Mouse (Mus musculus) stomach, postnatal 0 days (tissue): ENCODE measurements around the gene Hrnr.

Source experiments
- CTCF ChIP-seq: IDR thresholded peaks from 2 replicates; pipeline ENCODE4 v1.5.1; 2016; ENCODE audit warnings: antibody characterized with exemption, low read depth, mild to moderate bottlenecking, moderate library complexity
- EP300 ChIP-seq: optimal IDR thresholded peaks from 2 replicates; pipeline ENCODE3; 2016; ENCODE audit warnings: antibody characterized with exemption

- peak; percentile 85 for TF ChIP-seq CTCF
- no peak for TF ChIP-seq EP300
These were observed 40.5 kb downstream of the Hrnr start for GRCm38 (mm10) chr3:93360045-93360444.
